Mouse (Mus musculus): ENCODE data around the gene Fam13c. TPM values are rescaled to one million over a fixed set of nuclear protein-coding genes. Genes with fewer than 3 reads are reported as not detected.

Gene Fam13c
- polyA plus RNA-seq, 1 experiment from 2014 or later: 6.9 TPM

GRCm38 (mm10) chr10:70533301-70533781, 93.1 kb downstream of the Fam13c start:
- H3K9ac ChIP-seq: no peak overlapping the region
- no peaks in the 10 kb centered on the region for H3K9me3 ChIP-seq (replicated peaks)
- H3K4me1 ChIP-seq: no peaks in the 10 kb centered on the region
- WGBS: 79% methylated on average over 8 of the region's 8 CpGs
- no peak overlapping the region for H3K4me3 ChIP-seq (replicated peaks)
- no peak for ATAC-seq (replicated peaks; ENCODE audit: low FRiP score)
- H3K27ac ChIP-seq: no peak overlapping the region
- no peak overlapping the region for H3K4me2 ChIP-seq
- no peaks in the 10 kb centered on the region; the same call in 1 of the 2 replicates for H3K36me3 ChIP-seq
- H3K27me3 ChIP-seq: no peaks in the 10 kb centered on the region

GRCm38 (mm10) chr10:70533986-70534385, 93.7 kb downstream of the Fam13c start:
- H3K9ac ChIP-seq: no peak overlapping the region
- no peaks in the 10 kb centered on the region for H3K27me3 ChIP-seq
- H3K27ac ChIP-seq: no peak overlapping the region
- H3K36me3 ChIP-seq: no peaks in the 10 kb centered on the region; the same call in 1 of the 2 replicates
- no peak overlapping the region for H3K4me3 ChIP-seq (replicated peaks)
- H3K4me1 ChIP-seq: no peaks in the 10 kb centered on the region
- H3K4me2 ChIP-seq: no peak overlapping the region
- ATAC-seq (replicated peaks; ENCODE audit: low FRiP score): no peak
- no peaks in the 10 kb centered on the region for H3K9me3 ChIP-seq (replicated peaks)
- 84% methylated on average over 12 of the region's 12 CpGs for WGBS

GRCm38 (mm10) chr10:70534571-70534970, 94.3 kb downstream of the Fam13c start:
- Histone ChIP-seq H3K4me2 (no peak overlapping the region), H3K27me3 (no peaks in the 10 kb centered on the region), H3K4me3 (replicated peaks) (no peak overlapping the region), H3K4me1 (no peaks in the 10 kb centered on the region), H3K9me3 (replicated peaks) (no peaks in the 10 kb centered on the region), H3K27ac (no peak overlapping the region), H3K9ac (no peak overlapping the region), H3K36me3 (no peaks in the 10 kb centered on the region; the same call in 1 of the 2 replicates)
- 95% methylated on average over 10 of the region's 10 CpGs for whole genome bisulfite sequencing
- ATAC-seq (replicated peaks; ENCODE audit: low FRiP score): no peak

DNA sequence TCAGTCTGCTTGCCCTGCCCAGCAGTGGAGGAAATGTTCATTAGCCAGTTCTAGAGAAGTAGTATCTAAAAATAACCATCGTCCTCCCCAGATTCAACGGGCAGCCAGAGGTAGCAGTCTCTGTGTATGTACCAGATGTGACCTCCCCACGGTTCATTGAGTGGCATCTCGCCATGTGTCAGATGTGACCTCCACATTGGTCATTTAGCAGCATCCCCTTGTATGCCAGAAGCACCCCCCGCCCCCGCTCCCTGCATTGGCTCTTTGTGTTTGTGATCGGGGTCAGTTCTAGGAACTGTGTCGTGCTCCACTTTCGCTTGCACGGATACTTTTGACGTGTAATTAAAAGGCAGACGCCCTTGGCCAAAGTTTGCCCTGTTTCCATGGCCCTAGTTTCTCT, 95.1 kb downstream of the Fam13c start:
- ATAC-seq (replicated peaks; ENCODE audit: low FRiP score): no peak
- Histone ChIP-seq H3K4me1 (no peaks in the 10 kb centered on the region), H3K9me3 (replicated peaks) (no peaks in the 10 kb centered on the region), H3K4me2 (no peak overlapping the region), H3K27me3 (no peaks in the 10 kb centered on the region), H3K9ac (no peak overlapping the region), H3K27ac (no peak overlapping the region), H3K36me3 (no peaks in the 10 kb centered on the region; the same call in 1 of the 2 replicates), H3K4me3 (replicated peaks) (no peak overlapping the region)
- WGBS: 76% methylated on average over 12 of the region's 12 CpGs

DNA sequence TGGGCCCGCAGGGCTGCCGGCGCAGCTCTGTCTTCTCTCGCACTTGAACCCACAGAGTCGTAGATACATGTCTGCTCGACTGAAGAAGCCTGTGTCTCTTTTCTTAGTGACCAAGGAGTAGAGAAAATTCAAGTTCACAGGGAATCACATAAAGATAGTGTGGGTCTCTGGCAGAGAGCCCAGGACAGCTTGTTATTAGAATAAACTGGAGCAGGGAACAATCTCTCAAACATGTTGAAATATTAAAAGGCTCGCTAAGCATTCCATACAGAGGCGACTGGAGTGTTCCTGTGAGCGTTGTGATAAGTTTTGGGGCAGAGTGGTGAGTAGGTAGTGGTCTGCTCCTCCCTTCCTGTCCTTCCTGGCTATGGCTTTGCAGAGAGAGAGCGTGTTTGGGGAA, 97.4 kb downstream of the Fam13c start:
- ATAC-seq (replicated peaks; ENCODE audit: low FRiP score): no peak
- no peak overlapping the region for H3K27ac ChIP-seq
- no peak overlapping the region for H3K9ac ChIP-seq

GRCm38 (mm10) chr10:70539251-70539650, 99.0 kb downstream of the Fam13c start:
- Histone ChIP-seq H3K4me3 (replicated peaks) (no peak overlapping the region), H3K36me3 (no peaks in the 10 kb centered on the region; the same call in 1 of the 2 replicates), H3K27me3 (no peaks in the 10 kb centered on the region), H3K9me3 (replicated peaks) (no peaks in the 10 kb centered on the region), H3K9ac (no peak overlapping the region), H3K4me2 (no peak overlapping the region), H3K4me1 (no peaks in the 10 kb centered on the region), H3K27ac (no peak overlapping the region)
- ATAC-seq (replicated peaks; ENCODE audit: low FRiP score): no peak
- WGBS: 92% methylated on average over 9 of the region's 9 CpGs

More for the DNA sequence above, 97.4 kb downstream of the Fam13c start:
- Histone ChIP-seq H3K36me3 (no peaks in the 10 kb centered on the region; the same call in 1 of the 2 replicates), H3K4me2 (no peak overlapping the region), H3K9me3 (replicated peaks) (no peaks in the 10 kb centered on the region), H3K4me1 (no peaks in the 10 kb centered on the region), H3K4me3 (replicated peaks) (no peak overlapping the region), H3K27me3 (no peaks in the 10 kb centered on the region)
- WGBS: 83% methylated on average over 10 of the region's 10 CpGs

DNA sequence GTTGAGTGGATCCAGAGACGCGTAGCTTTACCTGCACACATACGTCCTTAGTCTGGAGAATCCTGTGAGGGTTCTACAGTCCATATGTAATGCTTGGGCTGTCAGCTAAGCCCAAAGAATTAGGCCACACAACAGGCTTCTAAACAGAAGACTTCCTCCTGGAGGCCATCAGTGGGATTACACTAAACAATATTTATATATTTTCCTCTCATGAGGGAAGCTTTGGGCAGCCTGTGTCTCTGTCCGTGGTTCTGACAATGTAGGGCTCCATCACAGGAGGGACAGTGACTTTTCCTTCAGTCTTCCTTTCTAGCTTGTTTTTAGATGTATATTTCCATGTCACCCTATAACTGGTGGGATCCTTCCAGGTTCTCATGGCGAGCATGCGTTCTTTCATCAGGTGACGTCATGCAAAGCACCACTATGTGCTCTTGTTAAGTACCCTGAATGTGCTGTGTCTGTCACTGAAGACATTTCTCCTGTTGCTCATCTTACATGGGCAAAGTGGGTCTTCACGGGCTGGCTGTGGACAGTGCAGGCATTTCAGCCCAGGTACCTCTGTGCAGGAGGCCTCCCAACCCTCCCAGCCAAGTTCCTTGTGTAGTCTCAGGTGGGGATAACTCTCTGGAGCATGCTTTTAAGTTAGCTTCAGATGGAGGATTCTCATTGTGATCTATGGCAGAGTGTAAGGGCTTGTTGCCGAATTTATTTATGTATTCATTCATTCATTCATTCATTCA, 100.3 kb downstream of the Fam13c start:
- H3K36me3 ChIP-seq: no peaks in the 10 kb centered on the region; the same call in 1 of the 2 replicates
- no peaks in the 10 kb centered on the region for H3K27me3 ChIP-seq
- WGBS: 82% methylated on average over 9 of the region's 9 CpGs
- no peak overlapping the region for H3K9ac ChIP-seq
- no peak overlapping the region for H3K4me2 ChIP-seq
- no peaks in the 10 kb centered on the region for H3K9me3 ChIP-seq (replicated peaks)
- no peak overlapping the region for H3K27ac ChIP-seq
- ATAC-seq (replicated peaks; ENCODE audit: low FRiP score): no peak
- no peak overlapping the region for H3K4me3 ChIP-seq (replicated peaks)
- no peaks in the 10 kb centered on the region for H3K4me1 ChIP-seq

GRCm38 (mm10) chr10:70542857-70543256, 102.6 kb downstream of the Fam13c start:
- Histone ChIP-seq H3K36me3 (no peaks in the 10 kb centered on the region), H3K4me2 (no peak overlapping the region), H3K4me1 (no peaks in the 10 kb centered on the region), H3K27me3 (no peaks in the 10 kb centered on the region), H3K4me3 (replicated peaks) (no peak overlapping the region), H3K27ac (no peak overlapping the region), H3K9me3 (replicated peaks) (no peaks in the 10 kb centered on the region), H3K9ac (no peak overlapping the region)
- 85% methylated on average over 6 of the region's 6 CpGs for WGBS
- no peak for ATAC-seq (replicated peaks; ENCODE audit: low FRiP score)

GRCm38 (mm10) chr10:70552531-70552930, 112.2 kb downstream of the Fam13c start:
- WGBS: 85% methylated on average over 3 of the region's 3 CpGs
- Histone ChIP-seq H3K4me3 (replicated peaks) (no peak overlapping the region), H3K9me3 (replicated peaks) (no peaks in the 10 kb centered on the region), H3K4me1 (no peaks in the 10 kb centered on the region), H3K4me2 (no peak overlapping the region), H3K36me3 (peaks cover 21% of the 10 kb centered on the region), H3K9ac (no peak overlapping the region), H3K27ac (no peak overlapping the region), H3K27me3 (no peaks in the 10 kb centered on the region)
- ATAC-seq (replicated peaks; ENCODE audit: low FRiP score): no peak

GRCm38 (mm10) chr10:70563636-70564035, 123.4 kb downstream of the Fam13c start:
- Histone ChIP-seq H3K4me2 (no peak overlapping the region), H3K36me3 (0 out of 2 replicates have a peak, but pooled peaks cover 2% of the 10 kb centered on the region), H3K27me3 (no peaks in the 10 kb centered on the region), H3K9ac (no peak overlapping the region), H3K9me3 (replicated peaks) (no peaks in the 10 kb centered on the region), H3K4me1 (no peaks in the 10 kb centered on the region), H3K27ac (no peak overlapping the region), H3K4me3 (replicated peaks) (no peak overlapping the region)
- WGBS: 32% methylated on average over 3 of the region's 3 CpGs
- no peak for ATAC-seq (replicated peaks; ENCODE audit: low FRiP score)

DNA sequence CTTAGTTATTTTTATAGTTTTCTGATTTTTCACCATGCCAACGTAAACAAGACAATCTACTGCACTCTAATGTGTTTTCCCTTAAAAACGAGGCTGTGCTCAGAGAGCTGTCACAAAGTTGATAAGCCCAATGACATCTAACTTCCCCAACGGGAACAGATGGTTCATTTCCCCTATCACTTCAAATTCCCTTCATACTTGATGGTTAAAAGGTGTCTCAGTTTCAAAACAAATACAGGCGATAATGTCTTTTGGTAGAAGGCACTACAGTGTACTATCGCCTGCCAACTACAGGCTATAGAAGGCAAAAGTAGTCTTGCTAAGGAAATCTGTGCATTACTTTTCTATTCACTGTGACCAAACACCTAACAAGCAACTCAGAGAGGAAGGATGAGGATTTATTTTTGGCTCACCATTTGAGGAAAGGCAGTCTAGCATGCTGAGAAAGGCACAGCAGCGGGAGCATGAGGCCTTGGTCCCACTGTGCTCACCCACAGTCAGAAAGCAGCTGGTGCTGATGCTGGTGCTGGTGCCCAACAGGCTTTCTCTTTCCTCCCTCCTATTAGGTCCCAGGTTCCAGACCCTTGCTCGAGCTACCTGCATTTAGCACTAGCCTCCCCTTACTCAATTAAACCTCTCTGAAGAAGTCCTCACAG, 141.4 kb downstream of the Fam13c start:
- no peaks in the 10 kb centered on the region for H3K36me3 ChIP-seq
- no peaks in the 10 kb centered on the region for H3K9me3 ChIP-seq (replicated peaks)
- H3K27ac ChIP-seq: no peak overlapping the region
- no peaks in the 10 kb centered on the region for H3K27me3 ChIP-seq
- H3K4me1 ChIP-seq: no peaks in the 10 kb centered on the region
- no peak for ATAC-seq (replicated peaks; ENCODE audit: low FRiP score)
- H3K9ac ChIP-seq: no peak overlapping the region
- 45% methylated on average over 7 of the region's 7 CpGs for WGBS
- no peak overlapping the region for H3K4me3 ChIP-seq (replicated peaks)
- H3K4me2 ChIP-seq: no peak overlapping the region

DNA sequence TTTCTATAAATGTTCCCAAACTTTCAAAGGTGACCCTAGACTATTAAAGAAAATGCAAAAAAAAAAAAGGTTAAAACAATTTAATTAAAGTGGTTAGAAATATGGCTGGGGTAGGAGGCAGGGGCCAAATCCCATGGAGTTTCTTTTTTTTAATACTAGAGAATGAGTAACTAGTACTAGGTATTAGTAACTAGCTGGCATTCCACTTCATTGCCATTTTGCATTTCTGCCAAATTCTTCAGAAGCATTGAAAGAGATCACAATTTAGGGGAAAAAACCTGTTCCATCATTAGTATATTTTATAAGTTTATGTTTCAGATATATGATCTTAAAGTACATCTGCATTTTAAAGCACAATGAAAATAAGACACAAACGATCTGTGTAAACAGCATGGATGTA, 143.9 kb downstream of the Fam13c start:
- ATAC-seq (replicated peaks; ENCODE audit: low FRiP score): no peak
- no peaks in the 10 kb centered on the region for H3K27me3 ChIP-seq
- no peaks in the 10 kb centered on the region for H3K36me3 ChIP-seq
- no peak overlapping the region for H3K9ac ChIP-seq
- no peaks in the 10 kb centered on the region for H3K9me3 ChIP-seq (replicated peaks)
- WGBS: 86% methylated on average over 1 of the region's 1 CpGs
- no peak overlapping the region for H3K4me3 ChIP-seq (replicated peaks)
- no peak overlapping the region for H3K27ac ChIP-seq
- H3K4me2 ChIP-seq: no peak overlapping the region
- no peaks in the 10 kb centered on the region for H3K4me1 ChIP-seq
